Mouse (Mus musculus) CD4-positive helper T cell, adult 2 months (primary cell): ENCODE measurements at regions not wholly inside any gene's neighbourhood (a gene's known extent, or its start where the extent isn't known, plus 50 kb on each side); places are given as distances from the start of the nearest gene placed in this dataset.
A peak's percentile ranks its signal among the peaks of the same experiment; 100 is the strongest.

Source experiments
- DNase-seq: peaks from one replicate; pipeline ENCODE4 v3.0.0-alpha.2; 2012; ENCODE audit warnings: low read depth, missing footprints, low spot score

DNA sequence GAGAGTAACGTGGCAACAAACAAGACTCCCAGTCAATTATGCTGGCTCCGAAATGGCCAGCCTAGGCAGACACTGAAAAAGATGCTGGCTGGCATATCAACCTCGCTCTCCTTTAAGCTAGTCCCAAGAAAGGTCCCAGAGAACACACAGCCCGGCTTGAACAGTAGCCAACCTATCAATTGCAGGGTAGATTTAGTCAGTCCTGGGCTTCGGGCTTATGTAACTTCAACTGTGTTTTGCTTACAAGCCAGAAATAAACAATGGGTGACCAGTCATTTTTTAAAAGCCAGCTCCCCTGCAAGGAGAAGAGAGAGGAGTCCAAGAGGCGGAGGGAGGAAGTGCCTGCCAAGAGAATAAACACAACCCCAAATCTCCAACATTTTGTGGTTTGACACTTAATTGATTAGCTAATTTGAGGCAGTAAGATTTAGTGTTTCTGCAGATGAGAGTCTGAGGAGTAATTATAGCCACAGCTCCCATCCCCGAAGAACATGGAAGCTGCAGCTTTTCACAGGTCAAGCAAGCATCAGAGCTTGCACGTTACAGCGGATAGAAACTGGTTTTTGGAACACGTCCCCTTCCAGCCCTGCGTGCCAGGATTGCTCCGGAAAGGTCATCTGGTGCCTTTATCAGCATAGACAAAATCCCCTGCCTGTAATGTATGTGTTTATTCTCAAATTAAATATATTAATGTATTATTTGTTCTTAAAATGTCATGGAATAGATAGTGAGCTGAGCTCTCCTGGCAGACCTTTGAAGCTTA is 322.1 kb downstream of the Gm45692 start:
- DNase-seq, result no peak

DNA sequence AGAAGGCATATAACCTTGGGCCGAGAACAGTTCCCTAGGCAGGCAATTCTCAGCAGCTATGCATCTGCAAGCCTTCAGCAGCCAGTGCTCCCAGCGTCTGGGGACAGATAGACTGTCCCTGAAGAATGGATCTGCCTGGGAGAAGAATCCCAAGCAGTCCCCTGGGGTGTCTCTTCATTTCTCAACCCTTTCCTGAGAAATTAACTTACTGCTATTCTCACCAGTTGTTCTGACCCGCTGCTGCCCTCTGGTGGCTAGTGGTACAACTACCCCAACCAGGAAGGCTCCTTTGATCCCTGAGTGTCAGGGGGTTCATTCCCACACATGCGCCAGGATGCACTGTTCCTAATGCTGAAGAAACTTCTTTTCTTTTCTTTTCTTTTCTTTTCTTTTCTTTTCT is 323.7 kb downstream of the Gm45692 start:
- DNase-seq, result peak; percentile 25

DNA sequence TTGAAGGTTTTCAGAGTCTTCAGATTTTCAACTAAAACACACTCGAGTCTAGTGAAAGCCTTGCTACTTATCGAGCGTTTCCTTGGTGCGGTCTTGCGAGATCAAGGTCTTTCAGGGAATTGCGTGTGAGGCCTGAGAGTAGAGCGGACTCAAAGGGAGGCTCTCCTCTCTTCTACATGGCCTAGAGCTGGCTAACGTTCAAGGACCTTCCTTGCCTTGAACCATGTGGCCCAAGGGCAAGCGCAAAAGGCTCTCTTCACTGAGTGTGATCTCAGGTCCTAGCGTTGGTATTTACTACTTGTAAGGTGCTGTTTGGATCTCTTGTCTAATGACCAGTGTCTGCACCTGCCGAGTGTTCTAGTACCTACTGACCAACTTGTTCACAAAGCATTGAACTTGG is 324.4 kb downstream of the Gm45692 start:
- DNase-seq, result no peak

DNA sequence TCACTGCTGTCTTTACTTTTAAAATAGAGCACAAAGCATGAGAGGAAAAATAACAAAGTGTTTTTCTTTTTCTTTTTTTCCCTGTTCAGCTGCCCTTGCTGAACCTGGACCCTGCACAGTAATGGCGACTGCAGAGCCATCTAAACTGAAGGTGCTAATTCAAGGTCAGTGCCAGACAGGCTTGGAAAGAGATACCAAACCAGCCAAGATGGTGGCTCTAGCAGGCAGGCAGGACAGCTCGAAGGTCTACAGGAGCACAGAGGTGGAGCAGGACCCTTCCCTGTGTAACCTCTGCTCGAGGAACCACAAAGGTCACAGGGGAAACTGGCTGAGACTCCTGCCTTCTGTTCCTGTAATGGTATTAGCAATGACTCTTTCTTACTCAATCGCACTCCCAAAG is 326.7 kb downstream of the Gm45692 start:
- no peak for DNase-seq

DNA sequence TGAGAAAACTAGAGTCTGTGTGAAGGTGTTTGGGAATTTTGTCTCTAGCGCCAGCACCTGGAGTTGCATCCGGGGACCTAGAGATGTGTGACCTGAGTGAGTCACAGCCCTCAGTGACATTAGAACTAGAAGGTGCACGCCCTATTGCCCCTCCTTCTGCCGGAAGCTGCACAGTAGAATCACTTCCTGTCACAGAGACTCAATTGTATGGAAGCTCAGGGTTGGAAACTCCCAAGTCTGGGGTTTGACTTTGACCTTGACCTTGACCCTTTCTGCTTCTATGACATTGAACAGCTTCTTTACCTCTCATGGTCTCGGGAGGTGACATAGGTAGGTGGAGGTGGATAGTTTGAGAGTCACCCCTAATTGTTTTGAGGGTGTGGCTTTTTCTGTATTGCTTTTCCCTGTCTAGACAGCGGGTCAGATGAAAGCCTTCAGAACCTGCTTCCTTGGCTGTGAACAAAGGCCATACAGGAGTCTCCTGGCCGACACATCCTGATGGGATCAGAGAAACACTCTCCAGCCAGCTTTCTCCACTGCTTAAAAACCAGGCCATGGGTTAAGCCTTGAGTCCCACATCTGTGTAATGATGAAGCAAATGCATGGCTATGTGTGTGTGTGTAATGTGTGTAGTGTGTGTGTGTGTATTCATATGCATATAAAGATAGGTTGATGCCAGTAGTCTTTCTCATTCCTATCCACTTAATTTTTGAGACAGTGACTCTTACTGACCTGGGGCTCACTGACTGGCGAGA is 328.7 kb downstream of the Gm45692 start:
- DNase-seq, result no peak

DNA sequence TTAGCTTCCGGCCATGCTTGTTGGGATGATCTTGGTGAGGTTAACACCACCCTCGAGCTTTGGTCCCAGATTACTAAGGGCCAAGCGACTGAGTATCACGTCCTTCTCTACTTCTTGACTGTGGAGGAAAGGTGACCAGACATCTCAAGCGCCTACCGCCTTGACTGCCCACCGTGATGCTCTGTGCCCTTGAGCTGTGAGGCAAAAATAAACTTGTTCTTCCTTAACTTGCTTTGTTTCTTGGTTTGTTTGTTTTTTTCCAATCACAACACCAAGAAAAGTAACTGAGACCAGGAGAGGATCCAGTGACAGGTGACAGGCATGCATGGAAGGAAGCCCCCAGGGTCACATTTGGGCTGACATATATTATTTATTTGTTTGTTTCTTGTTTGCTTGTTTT is 330.0 kb downstream of the Gm45692 start:
- DNase-seq, result no peak

DNA sequence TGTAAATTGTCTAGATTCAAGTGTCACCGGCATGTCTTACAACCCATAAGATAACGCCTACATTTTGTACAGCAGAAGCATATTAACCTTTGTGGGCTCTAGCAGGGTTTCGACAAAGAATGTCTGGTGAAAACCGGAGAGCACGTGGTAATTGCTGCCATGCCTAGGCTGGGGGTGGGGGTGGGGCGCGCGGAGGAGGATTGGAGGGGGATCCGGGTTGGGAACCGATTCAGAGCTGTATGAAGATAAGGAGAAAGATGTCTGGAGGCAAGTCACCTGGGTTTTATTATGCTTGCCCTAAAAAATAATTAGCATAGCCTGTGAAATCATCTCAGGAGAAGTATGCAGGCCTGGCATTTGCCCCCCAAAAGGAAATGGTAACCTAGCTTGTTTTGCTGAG is 331.2 kb downstream of the Gm45692 start:
- DNase-seq, result no peak

DNA sequence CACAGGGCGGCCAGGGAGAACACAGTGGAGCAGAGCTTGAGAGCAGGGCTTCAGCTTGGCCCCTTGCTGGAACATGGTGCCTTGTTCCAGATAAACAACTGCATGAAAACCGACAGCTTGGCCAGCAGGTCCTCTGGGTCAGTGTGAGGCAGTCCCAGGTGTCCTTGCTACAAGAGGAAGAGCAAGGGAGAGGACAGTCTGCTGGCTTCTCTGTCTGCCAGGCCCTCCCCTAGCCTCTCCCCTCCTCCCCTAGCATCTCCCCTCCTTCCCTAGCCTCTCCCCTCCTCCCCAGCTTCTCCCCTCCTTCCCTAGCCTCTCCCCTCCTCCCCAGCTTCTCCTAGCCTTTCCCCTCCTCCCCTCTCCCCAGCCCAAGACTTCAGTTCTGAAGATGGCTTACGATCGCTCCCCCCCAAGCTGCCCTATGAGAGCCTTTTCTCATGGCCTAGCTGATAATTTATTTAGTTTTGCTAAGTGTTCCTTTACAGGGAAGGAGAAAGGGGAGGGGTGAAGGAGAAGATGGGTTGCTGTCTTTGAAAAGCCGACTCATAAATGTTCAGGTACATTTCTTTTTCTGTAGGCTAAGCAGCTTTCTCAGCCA is 333.7 kb downstream of the Gm45692 start:
- no peak for DNase-seq

DNA sequence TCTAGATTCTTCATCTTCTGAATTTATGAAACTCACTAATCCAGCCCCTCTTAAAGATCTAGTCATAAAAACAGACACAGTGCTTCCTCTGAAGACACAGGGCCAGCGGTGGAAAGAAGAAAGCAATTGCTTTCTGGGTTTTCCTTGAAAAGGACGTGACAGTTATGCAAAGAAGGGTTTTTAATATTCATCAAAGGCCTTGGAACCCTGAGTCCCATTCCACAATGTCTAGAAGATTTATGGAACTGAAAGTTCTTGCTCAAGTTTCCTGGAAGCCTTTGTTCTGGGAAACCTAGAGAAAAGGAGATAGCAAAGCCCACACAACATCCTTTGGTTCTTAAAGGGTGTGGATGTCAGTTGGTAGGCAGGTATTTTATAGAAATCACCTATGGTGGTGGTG is 346.0 kb downstream of the Gm45692 start:
- no peak for DNase-seq

DNA sequence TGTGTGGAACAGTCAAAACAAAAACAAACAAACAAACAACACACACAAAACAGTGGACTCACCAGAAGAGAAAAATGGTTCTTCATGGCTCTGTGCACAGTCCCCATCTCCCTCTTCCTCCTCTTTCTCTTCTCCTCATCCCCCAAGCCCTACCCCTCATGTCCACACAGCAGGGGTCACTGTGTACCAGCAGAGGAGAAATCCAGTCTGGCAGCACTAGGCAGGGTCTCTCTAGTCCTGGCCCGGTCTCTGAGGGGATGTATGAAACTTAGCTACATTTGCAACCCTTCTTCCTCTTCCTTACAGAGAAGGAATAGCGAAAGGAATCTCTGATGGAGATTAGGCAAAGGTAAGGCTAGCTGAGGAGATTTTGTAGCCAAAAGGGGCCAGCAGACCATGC is 349.1 kb downstream of the Gm45692 start:
- DNase-seq, result no peak

DNA sequence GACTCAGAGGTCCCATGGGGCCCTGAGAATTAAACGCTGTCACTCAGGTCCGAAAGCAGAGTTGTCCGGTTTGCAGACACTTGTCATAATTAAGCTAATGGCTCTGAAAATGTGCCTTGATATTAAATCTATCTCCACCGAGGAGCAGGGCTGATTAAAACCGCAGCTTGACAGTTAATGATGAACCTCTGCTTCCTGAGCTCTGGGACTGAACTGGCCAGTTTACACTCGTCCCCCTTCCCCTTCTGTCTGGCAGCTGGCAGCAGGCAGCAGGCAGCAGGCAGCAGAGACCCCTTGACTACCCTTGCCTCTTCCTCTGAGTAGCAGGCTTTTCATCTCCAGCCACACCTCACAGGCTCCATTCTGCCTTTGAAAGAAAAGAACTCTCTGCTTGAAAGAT is 350.4 kb downstream of the Gm45692 start:
- DNase-seq, result no peak

DNA sequence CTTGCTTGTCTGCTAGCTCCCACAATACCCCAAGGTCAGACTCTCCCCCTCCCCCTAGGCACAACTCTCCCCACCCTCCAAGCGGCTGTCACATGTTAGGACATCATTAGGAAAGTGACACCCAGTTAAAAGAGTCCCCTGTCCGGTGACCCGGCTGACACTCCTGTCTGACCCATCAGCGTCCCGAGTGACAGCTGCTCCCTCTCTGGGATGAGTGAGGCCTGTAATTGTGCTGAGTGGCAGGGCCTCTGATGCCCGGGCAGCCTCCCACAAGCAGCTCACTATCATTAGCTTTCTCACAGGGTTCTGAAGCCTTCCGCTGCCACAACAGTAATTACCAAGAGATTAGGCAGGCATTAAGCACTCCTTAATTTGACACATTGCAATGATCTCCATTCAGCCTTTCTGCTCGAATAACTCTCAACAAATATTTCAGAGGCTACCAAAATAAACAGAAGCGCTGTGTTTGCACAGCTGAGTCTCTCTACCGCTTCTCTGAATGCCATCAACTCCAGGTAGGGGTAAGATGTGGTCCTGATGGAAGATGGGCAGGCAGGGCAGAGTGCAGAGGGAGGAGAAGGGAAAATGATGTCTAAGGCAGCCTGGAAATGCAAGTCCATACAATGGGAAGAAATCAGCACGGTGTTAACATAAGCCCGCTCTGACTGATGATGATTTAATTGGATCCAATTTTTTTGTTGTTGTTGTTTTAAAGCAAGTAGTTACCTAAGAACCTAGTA is 352.6 kb downstream of the Gm45692 start:
- DNase-seq, result no peak

DNA sequence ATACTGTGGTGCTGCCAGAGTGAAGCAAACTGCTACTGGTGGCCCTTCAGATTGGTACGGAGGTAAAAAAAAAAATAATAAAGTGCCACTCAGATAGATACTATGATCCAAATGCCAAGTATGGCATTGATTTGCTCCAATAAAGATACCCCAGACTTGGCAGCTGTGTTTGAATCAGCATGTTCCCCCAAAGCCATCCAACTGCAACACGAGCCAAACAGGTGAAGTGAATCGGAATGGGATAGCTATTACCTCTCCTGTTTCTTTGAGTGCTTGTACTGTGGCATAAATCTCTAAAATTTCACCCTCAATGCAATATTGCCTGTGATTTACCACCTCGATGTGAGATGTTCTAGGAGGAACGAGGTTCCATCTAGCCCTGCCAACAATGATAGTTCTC is 365.4 kb downstream of the Gm45692 start:
- no peak for DNase-seq

DNA sequence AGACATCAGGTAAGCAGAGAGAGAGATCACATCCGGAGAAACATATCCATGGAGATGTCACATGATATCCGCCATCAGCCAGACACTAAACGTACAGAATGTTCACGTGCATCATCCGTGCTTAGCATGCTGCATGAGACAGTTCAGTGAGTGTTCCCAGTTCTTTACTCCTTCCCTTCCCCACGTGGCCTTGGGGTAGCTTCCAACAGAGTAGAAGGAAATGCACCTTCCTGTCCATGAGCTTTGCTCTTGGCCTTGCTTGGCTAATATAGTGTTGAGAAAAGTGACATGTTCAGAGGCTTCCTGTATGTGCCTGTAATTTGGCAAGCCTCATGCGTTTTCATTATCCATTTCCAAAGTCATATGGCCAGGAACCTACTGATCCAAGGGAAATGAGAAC is 368.5 kb downstream of the Gm45692 start:
- no peak for DNase-seq

DNA sequence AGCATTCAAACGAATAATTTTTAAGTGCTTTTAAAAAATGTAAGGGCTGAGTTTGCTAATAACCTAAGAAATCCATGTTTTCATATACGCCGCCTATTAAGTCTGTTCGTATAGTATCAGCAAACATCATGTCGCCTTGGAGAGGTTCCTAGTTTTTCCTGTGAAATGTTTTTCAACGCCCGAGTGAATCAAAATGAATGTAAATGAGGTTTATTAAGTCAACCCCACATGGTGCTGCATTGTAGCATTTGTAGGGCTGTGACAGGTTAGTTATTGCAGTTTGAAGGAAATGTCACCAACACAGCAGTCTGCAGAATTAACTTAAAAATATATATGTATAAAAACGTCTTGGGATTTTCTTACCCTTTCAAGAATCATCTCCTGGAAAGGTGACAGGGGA is 369.3 kb downstream of the Gm45692 start:
- DNase-seq, result no peak

DNA sequence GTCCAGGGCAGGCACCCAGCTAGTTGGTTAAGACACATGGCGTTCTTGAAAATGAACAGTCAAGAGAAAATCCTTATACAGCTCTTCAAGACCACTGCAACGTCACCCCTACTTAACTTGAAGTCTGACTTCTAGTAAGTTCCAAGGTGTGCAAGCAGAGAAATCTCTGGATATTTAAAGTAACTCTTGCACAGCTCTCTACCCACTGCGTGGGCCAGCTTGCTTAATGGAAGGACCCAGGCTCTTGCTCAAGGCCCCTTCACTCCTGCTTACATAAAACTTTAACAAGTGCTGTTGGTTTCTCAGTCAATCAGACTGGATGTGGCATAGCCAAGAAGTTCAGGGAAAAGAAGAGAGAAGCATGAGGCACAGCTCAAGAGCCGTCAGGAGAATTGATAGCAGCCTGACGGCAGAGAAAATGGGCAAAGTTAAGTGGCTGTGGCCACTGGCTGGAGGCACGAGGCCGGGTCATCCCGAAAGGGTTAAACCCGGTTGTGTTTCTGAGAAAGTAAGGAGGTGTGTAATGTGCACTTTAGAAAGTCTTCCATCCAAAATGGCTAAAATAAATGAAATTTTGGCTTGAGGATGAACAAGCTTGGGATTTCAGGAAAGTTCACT is 382.0 kb downstream of the Gm45692 start:
- DNase-seq, result no peak

DNA sequence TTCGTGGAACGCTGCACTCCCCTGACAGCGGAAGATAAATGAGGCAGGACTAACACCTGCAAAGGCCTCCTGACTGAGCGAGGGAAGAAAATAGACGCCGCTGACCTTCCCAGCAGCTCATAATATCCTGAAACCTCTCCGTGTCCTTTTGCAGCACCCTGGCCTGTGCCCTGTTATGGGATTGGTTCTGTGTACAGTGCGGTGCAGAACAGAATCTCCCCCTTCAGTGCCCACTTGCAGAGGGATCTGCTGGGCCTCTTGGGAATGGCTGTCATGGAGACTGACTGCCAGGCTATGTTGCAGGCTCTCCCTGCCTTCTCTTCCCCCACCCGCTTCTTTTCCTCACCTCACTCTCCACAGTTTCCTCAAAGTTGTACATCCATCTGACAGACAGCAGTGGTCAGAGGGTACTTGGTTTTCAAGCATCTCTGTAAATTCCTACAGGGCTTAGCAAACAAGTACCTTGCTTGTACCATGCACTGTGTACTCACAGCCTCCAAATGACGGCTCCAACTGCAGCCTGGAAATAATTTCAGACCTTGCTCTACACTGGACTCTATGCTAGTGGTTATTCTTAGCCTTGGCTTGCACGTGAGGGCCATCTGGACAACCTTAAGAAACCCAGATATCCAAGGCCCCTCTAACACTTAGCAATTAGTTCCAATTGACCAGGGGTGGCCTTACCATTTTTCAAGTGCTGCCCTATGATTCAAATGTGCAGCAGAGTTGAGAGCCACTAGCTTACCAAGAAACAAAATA is 382.7 kb downstream of the Gm45692 start:
- DNase-seq, result no peak

DNA sequence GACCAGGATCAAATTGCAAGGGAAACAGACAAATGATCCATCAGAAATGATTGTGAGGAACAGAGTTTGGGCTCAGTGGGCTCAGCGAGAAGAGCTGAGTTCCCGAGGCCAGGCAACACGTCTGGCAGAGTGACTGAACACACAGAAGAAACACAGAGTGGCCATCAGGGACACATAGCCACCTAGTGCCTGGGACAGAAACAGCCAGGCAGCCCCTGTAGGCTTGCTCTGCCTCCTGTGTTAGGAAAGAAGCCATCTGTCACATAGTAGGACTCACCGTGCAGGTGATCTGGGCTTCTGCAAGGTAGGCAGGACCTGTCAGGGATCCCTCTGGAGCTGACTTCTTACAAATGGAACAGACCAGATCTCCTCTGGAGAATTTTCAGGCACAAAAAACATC is 383.4 kb downstream of the Gm45692 start:
- no peak for DNase-seq

DNA sequence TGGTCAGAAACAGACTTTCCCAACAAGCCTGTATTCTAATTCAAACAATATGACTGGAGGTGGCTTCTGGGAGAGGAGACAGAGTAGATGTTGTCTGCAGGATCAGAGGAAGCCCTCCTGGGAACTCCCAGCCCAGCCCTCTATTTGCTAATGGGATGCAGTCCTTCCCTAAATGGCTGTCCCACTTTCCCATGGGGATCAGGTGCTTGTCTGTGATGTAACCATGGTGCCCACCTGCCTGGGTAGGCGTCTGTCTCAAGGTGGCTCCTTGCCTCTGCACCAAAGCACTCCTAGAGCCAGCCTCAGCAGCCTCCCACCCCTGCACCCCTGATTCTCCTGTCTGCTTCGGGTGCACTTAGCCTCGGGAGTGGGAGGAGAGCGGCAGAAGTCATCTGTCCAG is 384.6 kb downstream of the Gm45692 start:
- no peak for DNase-seq

DNA sequence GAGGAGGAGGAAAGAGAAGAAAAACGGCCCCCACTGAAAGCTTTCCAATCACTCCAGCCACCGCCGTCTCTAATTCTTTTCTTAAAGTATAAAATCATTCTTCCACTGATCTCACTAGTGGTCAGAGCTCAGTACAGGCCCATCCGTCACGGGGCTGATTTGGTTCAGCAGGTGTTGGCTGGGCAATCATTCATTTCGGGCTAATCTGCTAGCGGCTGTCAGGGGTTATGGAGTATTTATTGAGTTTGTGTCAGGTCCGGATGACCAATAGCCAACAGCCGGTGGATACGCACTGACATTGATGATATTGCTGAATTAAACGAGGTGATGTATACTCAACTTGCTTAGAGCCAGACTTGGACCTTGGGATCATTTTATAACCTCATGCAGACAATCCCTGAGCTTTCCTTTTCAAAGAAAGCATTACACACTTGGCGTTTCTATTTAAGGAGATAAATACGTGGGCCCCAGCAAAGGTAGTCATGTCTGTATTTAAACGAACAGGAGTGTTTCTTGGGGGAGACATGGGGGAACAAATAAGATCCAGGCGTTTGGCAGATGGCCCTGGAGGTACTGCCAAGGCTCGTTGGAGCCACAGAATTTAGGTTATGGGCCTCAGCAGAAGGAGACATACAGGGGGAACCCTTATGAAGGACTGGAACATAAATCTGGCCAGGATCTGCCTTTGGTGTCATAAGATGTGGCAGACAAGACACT is 385.1 kb downstream of the Gm45692 start:
- no peak for DNase-seq
